Mouse (Mus musculus): ENCODE measurements around the gene Adra2c. TPM values are rescaled to one million over a fixed set of nuclear protein-coding genes. Genes with fewer than 3 reads are reported as not detected.
A peak's percentile ranks its signal among the peaks of the same experiment; 100 is the strongest.

Adra2c gene
- total RNA-seq (2021) = 10 to 100 TPM; 26.9 to 32.3 TPM
- long read RNA-seq, transcript Adra2c-201 (1 exons, 3,445 nt) = major isoform, 103 of 103 reads
- long read RNA-seq, partial matches to known transcripts = 0 of 103 reads
- long read RNA-seq, other reads (novel, unspliced or antisense) = 0 of 103 reads

DNA sequence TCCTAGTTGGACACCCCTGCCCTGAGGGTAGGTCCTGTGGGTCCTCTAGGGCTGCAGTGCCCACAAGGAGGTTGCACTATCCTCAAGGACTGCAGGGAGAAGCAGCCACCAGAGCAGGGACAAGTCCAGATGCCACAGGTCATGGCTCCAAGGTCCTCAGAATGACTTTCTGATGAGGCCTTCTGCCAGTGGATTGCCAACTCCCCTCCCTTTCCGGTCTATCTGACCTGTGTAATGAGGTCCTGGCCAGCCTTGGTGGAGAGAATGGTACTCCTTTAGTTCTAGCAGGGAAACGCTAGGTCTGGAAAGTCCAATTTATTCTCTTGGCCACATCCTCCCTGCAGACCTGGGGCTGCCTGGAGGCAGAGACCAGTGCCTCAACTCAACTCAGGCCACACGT is at the start of gene Adra2c:
Gene Adra2c (plus strand): TSS at position 301 of the 400 bp plus-strand sequence.
- no peak for DNase-seq (ENCODE audit: low spot score in 2 of 2)

DNA sequence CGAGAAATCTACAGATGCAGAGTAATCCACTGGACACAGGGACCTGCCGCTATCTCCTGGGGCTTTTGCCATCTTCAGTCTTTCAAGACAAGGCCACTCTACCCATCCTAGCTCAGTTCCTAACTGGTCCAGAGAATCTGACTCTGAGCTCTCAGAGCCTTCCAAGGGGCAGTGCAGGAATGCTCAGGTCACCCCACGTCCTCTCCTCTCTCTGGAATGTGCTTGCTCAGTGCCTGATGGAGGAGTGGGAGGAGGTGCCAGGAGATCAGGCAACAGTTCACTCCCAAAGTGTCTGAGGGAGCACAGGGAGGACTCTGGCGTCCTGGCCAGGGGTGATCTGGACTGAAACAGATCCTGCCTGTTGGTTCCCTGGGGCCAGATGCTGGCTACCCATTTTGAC is 45.0 kb upstream of the Adra2c start:
- DNase-seq (ENCODE audit: low spot score in 2 of 2) = no peak

GRCm38 (mm10) chr5:35237757-35238156 is 40.4 kb upstream of the Adra2c start:
- no peak for DNase-seq (ENCODE audit: low spot score in 2 of 2)

DNA sequence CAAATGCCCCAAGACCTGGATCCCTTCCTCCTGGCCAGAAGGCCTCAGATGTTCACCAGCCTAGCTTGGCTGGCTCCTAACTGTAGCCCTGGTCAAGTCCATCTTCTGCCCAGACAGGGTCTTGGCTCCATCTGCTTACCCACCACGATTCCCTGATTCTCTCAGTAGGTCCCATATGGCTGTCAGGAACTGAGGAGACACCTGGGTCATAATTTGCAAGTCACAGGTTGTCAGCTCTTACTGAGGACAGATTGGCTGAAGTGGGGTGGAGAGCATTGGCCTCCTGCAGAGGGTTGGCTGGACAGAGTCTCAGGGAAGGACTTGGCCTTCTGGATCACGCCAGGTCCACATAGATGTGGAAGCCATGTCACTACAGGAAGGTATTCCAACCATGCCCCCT is 39.5 kb upstream of the Adra2c start:
- DNase-seq (ENCODE audit: low spot score in 2 of 2) = no peak

GRCm38 (mm10) chr5:35241556-35241955 is 36.6 kb upstream of the Adra2c start:
- DNase-seq (ENCODE audit: low spot score in 2 of 2) = no peak

- DNase-seq (ENCODE audit: low spot score in 2 of 2) = no peak
These were observed 33.9 kb upstream of the Adra2c start for GRCm38 (mm10) chr5:35244204-35244603.

DNA sequence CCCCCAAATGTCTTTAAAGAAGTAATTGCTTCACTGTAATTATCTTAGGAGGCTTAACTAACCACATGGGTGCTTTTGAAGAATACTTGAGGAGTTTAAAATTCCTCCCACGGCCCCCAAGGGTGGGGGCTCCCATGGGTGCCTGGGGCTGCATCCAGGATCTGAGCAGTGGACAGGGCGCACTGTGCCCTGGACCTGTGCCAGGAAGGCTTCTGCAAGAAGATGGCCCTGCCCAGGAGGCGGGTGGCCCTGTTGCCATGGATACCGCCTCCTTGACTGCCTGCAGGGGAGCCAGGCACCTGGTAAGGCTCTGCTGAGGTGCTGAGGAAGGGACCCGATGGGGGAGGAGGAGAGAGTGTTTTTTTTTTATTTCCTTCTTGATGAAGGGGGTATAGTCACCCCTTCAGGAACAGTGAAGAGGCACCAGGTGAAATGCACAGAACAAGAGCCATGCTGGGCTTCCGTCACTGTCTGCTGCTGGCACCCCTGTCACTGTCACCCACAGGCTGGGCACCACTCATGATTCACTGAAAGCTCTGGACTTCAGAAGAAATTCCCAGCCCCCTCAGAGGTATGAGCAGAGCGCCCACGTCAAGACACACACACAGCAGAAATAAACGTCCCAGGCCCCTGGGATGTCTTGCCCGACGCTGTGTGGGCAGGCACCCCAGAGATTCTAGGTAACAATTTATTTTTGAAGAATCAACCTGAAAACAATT is 32.4 kb upstream of the Adra2c start:
- no peak for DNase-seq (ENCODE audit: low spot score in 2 of 2)

GRCm38 (mm10) chr5:35254964-35255716 is 23.0 kb upstream of the Adra2c start:
- no peak for DNase-seq (ENCODE audit: low spot score in 2 of 2)

DNA sequence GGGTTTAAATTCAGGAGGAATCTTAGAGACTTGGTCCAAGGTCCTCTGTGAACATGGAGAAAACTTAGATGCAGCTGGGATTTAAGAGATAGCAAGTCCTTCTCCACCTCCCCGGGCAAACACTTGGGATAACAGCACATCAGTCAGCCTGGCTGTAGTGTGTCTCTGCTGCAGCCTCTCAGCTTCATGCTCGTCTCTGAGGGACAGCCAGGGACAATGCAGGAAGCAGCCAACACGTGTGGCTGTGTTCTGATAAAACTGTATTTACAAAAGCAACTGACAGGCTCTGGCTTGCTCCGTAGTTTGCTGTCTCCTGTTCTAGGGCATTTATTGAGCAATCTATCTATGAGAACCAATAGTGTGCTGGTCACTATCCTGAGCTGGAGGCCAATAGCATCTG is 14.4 kb upstream of the Adra2c start:
- DNase-seq (ENCODE audit: low spot score in 2 of 2) = no peak

DNA sequence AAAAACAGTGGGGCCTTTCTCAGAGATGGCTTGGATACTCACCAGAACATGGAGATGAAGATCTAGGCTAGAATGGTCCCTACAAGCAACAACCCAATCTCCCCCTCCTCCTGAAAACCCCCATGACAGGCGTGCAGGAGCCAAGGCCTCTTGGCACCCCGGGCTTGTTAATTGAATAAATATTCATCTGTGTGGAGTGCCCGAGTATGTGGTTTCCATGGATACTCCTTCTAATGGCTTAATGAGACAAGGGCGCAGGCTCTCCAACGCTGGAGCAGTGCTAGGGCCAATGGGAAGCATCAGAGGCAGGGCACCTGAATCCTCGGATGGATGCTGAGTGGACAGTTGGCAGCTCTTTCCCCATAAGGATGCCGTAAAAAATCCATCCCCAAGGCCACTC is 10.6 kb upstream of the Adra2c start:
- peak in 1 of 2 experiments; percentile 54 for DNase-seq (ENCODE audit: low spot score in 2 of 2)

GRCm38 (mm10) chr5:35275356-35275755 is 2.8 kb upstream of the Adra2c start:
- peak in 1 of 2 experiments; percentile 41 for DNase-seq (ENCODE audit: low spot score in 2 of 2)

DNA sequence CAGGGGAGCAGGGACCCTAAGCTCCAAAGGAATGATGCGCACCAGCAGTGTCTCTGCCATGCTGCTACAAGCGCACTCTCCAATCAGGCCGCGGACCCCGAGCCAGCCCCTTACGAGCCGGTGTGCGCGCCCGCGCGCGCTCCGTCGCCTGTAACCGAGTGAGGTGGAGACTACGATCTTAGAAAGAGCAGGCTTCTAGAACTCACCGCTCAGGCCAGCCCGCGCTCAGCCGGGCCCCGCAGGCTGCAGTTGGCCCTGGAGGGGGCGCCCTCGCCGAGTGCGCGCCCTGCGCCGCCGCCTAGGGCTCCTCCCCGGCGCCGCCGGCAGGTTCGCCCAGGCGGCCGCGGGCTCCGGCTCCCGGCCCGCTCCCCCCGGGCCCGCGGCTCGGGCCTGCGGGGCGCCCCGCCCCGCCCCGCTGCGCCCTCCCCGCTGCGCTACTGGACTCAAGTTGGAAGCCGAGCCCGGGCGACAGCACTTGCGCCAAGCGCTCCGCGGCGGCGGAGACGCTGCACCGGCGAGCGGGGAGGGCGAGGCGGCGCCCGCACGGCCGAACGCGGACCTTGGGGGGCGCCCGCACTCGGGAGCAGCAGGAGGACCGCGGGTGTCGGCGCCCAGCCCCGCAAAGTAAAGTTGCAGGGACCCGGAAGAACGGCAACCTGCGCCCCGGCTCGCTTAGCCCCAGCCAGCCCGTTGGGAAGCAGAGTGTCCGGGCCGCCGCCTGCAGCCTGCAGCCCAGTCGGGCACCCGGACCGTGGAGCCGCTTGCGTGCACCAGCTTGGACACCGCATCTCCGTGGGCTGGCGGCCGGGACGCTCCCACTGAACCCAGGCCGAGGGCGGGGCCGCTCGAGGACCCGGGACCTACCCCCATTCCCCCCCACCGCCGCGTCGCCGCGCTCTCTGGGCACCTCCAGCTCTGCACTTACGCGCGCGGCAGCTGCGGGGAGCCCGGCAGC is 899 bp downstream of the Adra2c start:
- DNase-seq (ENCODE audit: low spot score in 2 of 2) = peak; percentile 62 to 78

DNA sequence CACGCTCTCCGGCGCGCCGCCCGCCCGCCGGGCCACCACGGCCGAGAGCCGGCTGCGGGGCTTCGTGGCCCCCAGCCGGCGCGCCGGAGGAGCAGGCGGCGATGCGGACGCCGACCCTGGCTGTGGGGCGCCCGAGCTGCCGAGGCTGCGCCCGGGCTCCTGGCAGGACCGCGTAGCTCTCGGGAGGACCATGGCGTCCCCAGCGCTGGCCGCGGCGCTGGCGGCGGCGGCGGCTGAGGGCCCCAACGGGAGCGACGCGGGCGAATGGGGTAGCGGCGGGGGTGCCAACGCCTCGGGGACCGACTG is 1.5 kb downstream of the Adra2c start:
- DNase-seq (ENCODE audit: low spot score in 2 of 2) = no peak

DNA sequence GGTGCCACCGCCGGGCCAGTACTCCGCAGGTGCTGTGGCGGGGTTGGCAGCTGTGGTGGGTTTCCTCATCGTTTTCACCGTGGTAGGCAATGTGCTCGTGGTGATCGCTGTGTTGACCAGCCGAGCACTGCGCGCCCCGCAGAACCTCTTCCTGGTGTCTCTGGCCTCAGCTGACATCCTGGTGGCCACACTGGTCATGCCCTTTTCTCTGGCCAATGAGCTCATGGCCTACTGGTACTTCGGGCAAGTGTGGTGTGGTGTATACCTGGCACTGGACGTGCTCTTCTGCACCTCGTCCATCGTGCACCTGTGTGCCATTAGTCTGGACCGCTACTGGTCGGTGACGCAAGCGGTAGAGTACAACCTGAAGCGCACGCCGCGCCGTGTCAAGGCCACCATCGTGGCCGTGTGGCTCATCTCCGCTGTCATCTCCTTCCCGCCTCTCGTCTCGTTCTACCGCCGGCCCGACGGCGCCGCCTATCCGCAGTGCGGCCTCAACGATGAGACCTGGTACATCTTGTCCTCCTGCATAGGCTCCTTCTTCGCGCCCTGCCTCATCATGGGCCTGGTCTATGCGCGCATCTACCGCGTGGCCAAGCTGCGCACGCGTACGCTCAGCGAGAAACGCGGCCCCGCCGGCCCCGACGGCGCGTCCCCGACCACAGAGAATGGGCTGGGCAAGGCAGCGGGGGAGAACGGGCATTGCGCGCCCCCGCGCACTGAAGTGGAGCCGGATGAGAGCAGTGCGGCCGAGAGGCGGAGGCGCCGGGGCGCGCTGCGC is 2.1 kb downstream of the Adra2c start:
- peak; percentile 68 to 70 for DNase-seq (ENCODE audit: low spot score in 2 of 2)

DNA sequence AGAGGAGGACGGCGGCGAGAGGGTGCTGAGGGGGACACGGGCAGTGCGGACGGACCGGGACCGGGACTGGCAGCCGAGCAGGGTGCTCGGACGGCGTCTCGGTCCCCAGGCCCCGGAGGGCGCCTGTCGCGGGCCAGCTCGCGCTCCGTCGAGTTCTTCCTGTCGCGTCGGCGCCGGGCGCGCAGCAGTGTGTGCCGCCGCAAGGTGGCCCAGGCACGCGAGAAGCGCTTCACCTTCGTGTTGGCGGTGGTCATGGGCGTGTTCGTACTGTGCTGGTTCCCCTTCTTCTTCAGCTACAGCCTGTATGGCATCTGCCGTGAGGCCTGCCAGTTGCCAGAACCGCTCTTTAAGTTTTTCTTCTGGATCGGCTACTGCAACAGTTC is 2.7 kb downstream of the Adra2c start:
- DNase-seq (ENCODE audit: low spot score in 2 of 2) = no peak

DNA sequence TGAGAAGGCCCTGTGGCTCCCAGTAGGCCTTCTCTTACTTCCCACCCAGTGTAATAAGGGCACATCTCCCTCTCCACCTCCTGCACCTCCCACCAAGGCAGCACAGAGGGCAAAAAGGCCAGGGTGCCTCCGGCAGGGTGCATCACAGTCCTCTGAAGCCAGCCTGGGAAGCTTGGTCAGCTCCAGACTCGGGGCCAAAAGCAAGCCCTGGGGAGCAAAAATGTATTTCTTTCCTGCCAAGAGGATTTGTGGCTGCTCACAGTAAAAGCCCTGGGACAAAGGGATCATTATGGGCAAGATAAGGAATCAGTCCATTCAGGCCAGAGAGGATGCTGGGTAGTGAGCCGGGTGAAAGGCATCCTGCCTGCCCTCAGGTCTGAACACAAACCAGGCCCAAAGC is 7.2 kb downstream of the Adra2c start:
- no peak for DNase-seq (ENCODE audit: low spot score in 2 of 2)

- peak; percentile 55 to 77 for DNase-seq (ENCODE audit: low spot score in 2 of 2)
These were observed 8.1 kb downstream of the Adra2c start for GRCm38 (mm10) chr5:35286190-35286589.

DNA sequence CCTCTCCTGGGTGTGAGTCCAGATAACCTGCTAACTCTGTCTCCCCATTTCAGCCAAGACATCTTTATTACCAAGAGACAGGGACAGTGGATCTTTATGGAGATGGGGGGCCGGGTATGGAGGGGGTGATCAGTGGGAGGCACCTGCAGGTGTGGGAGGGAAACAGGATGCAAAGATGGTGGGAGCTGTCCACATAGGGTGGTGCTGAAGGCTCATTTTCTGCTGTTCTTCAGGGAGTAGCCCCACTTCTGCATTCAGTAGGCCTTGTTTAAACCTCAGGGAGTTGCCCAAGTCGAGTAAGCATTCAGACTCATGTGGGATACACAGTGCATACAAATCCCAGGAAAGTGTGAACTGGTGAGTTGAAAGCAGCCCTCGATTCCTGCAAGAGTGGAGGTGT is 21.5 kb downstream of the Adra2c start:
- no peak for DNase-seq (ENCODE audit: low spot score in 2 of 2)

DNA sequence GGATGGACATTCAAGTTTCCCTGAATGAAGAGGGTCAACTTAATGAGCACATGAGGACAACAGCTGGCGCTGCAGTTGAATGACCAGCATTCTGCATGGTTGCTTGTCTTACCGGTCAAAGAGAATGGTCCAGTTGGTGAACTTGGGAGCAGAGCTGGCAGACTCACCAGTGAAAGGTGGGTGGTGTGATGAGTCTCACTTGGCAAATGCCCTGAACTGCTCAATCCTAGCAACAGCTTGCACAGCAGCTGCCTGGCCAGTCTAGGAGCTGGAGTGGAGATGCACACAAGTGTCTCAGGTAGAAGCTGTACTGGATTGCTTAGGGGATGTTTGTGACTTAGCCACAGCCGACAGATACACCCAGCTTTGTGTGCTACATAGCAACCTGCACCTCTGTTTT is 26.1 kb downstream of the Adra2c start:
- DNase-seq (ENCODE audit: low spot score in 2 of 2) = no peak

GRCm38 (mm10) chr5:35305332-35305731 is 27.2 kb downstream of the Adra2c start:
- peak in 1 of 2 experiments; percentile 29 for DNase-seq (ENCODE audit: low spot score in 2 of 2)

- DNase-seq (ENCODE audit: low spot score in 2 of 2) = no peak
These were observed 28.6 kb downstream of the Adra2c start for GRCm38 (mm10) chr5:35306692-35307091.

Data from layer of hippocampus, adult 18-20 months (tissue).